Mouse (Mus musculus): ENCODE results near the gene Rabepk. TPM values are rescaled to one million over a fixed set of nuclear protein-coding genes. Genes with fewer than 3 reads are reported as not detected.

Rabepk gene
- polyA plus RNA-seq, 1 experiment = 43.2 TPM

GRCm38 (mm10) chr2:34783064-34784020 lies 16.4 kb downstream of the Rabepk start:
- Histone ChIP-seq H3K4me1 (ENCODE audit: control insufficient read depth, insufficient read depth, low read length) (no peaks in the 10 kb centered on the region), H3K27me3 (ENCODE audit: control insufficient read depth, insufficient read depth, low read length) (no peaks in the 10 kb centered on the region), H3K4me3 (replicated peaks; ENCODE audit: insufficient read depth, low read depth, low read length) (no peak overlapping the region), H3K27ac (ENCODE audit: insufficient read depth, low read length) (no peak overlapping the region)
- 93% methylated on average over 14 of the region's 14 CpGs for WGBS
- TF ChIP-seq POLR2A (IDR thresholded peaks at IDR 0.05; ENCODE audit: borderline replicate concordance, insufficient read depth, low read length) (no peak), CTCF (IDR thresholded peaks at IDR 0.05; ENCODE audit: borderline replicate concordance, insufficient read depth, low read depth, low read length) (no peak)
- DNase-seq = no peak

DNA sequence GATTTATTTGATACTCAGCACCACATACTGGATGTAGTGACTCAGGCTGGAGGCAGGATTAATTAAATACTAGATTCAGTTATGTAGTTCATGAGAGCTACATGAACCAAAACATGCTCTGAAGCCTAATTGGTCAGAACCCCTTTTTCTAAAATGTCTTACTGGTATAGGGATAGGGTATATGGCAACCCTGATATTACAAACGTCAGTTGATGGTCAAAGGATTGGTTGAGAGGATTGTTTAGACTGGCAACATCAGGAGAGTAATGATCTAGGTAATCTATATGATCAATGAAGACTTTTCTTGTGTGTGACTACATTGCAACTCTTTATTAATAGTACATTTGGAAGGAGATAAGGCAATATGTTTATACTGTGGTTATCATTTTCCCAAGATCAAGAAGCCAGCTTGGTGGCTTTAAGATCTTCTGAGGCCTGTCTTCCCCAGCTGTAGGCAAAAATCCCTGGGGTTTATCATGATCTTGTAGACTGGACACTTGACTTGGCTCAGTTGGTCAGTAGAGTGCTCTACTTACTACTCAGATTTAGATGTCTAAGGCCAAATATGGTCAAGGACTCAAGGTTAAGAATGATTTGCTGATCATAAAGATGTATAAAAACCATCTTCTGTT lies 22.4 kb downstream of the Rabepk start:
- TF ChIP-seq POLR2A (IDR thresholded peaks at IDR 0.05; ENCODE audit: borderline replicate concordance, insufficient read depth, low read length) = no peak
- TF ChIP-seq CTCF (IDR thresholded peaks at IDR 0.05; ENCODE audit: borderline replicate concordance, insufficient read depth, low read depth, low read length) = no peak

DNA sequence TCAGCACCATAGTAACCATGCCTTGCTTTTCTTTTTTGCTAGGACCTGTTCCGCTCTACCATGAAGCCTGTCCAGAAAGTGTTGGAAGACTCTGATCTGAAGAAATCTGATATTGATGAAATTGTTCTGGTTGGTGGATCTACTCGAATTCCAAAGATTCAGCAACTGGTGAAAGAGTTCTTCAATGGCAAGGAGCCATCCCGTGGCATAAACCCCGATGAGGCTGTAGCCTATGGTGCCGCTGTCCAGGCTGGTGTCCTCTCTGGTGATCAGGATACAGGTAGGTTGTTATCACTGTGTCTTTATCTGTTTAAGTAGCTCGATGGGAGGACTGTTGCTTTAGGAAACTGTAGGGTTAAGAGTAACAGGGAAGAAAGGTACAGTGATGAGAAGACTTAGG lies 25.2 kb downstream of the Rabepk start:
- DNase-seq = no peak
- 83% methylated on average over 6 of the region's 6 CpGs for WGBS
- Histone ChIP-seq H3K27me3 (ENCODE audit: control insufficient read depth, insufficient read depth, low read length) (no peaks in the 10 kb centered on the region), H3K27ac (ENCODE audit: insufficient read depth, low read length) (no peak overlapping the region), H3K4me3 (replicated peaks; ENCODE audit: insufficient read depth, low read depth, low read length) (no peak overlapping the region), H3K4me1 (ENCODE audit: control insufficient read depth, insufficient read depth, low read length) (peaks cover 20% of the 10 kb centered on the region; the same call in 1 of the 2 replicates)
- no peak for TF ChIP-seq POLR2A (IDR thresholded peaks at IDR 0.05; ENCODE audit: borderline replicate concordance, insufficient read depth, low read length)

More for the DNA sequence above, 22.4 kb downstream of the Rabepk start:
- peaks cover 17% of the 10 kb centered on the region; the same call in 1 of the 2 replicates for H3K4me1 ChIP-seq (ENCODE audit: control insufficient read depth, insufficient read depth, low read length)
- no peaks in the 10 kb centered on the region for H3K27me3 ChIP-seq (ENCODE audit: control insufficient read depth, insufficient read depth, low read length)
- H3K4me3 ChIP-seq (replicated peaks; ENCODE audit: insufficient read depth, low read depth, low read length) = no peak overlapping the region
- no peak overlapping the region for H3K27ac ChIP-seq (ENCODE audit: insufficient read depth, low read length)
- no peak for DNase-seq
- WGBS = 54% methylated on average over 1 of the region's 1 CpGs

- Histone ChIP-seq H3K27ac (ENCODE audit: insufficient read depth, low read length) (no peak overlapping the region), H3K4me3 (replicated peaks; ENCODE audit: insufficient read depth, low read depth, low read length) (no peak overlapping the region), H3K27me3 (ENCODE audit: control insufficient read depth, insufficient read depth, low read length) (no peaks in the 10 kb centered on the region), H3K4me1 (ENCODE audit: control insufficient read depth, insufficient read depth, low read length) (peaks cover 20% of the 10 kb centered on the region; the same call in 1 of the 2 replicates)
- DNase-seq = no peak
- WGBS = 83% methylated on average over 4 of the region's 4 CpGs
- TF ChIP-seq CTCF (IDR thresholded peaks at IDR 0.05; ENCODE audit: borderline replicate concordance, insufficient read depth, low read depth, low read length) (no peak), POLR2A (IDR thresholded peaks at IDR 0.05; ENCODE audit: borderline replicate concordance, insufficient read depth, low read length) (no peak)
These were observed 26.0 kb downstream of the Rabepk start for GRCm38 (mm10) chr2:34773673-34774072.

GRCm38 (mm10) chr2:34772252-34773235 lies 27.2 kb downstream of the Rabepk start:
- no peak for DNase-seq
- Histone ChIP-seq H3K27me3 (ENCODE audit: control insufficient read depth, insufficient read depth, low read length) (no peaks in the 10 kb centered on the region), H3K4me1 (ENCODE audit: control insufficient read depth, insufficient read depth, low read length) (peaks cover 20% of the 10 kb centered on the region; the same call in 1 of the 2 replicates), H3K27ac (ENCODE audit: insufficient read depth, low read length) (peak overlapping the region; percentile 57; the same call in 1 of the 2 replicates), H3K4me3 (replicated peaks; ENCODE audit: insufficient read depth, low read depth, low read length) (peak overlapping the region; percentile 79)
- WGBS = 4% methylated on average over 50 of the region's 50 CpGs
- no peak for TF ChIP-seq POLR2A (IDR thresholded peaks at IDR 0.05; ENCODE audit: borderline replicate concordance, insufficient read depth, low read length)
- no peak for TF ChIP-seq CTCF (IDR thresholded peaks at IDR 0.05; ENCODE audit: borderline replicate concordance, insufficient read depth, low read depth, low read length)

GRCm38 (mm10) chr2:34771368-34772226 lies 28.1 kb downstream of the Rabepk start, which contains the start of gene Hspa5:
TSS of gene Hspa5 (plus strand) at chr2:34771970.
- TF ChIP-seq POLR2A (IDR thresholded peaks at IDR 0.05; ENCODE audit: borderline replicate concordance, insufficient read depth, low read length) (peak; percentile 100), CTCF (IDR thresholded peaks at IDR 0.05; ENCODE audit: borderline replicate concordance, insufficient read depth, low read depth, low read length) (no peak)
- DNase-seq = peak; percentile 99 to 100
- H3K4me1 ChIP-seq (ENCODE audit: control insufficient read depth, insufficient read depth, low read length) = peaks cover 16% of the 10 kb centered on the region; the same call in 1 of the 2 replicates
- WGBS = under 1% methylated on average over 60 of the region's 60 CpGs
- H3K4me3 ChIP-seq (replicated peaks; ENCODE audit: insufficient read depth, low read depth, low read length) = peak within 1 kb of the TSS; percentile 89
- peak within 1 kb of the TSS; percentile 86 for H3K27ac ChIP-seq (ENCODE audit: insufficient read depth, low read length)
- H3K27me3 ChIP-seq (ENCODE audit: control insufficient read depth, insufficient read depth, low read length) = no peaks in the 10 kb centered on the region
